Comparison of ENCODE assay signal across 25 mouse cellular contexts in the genomic region with DNA sequence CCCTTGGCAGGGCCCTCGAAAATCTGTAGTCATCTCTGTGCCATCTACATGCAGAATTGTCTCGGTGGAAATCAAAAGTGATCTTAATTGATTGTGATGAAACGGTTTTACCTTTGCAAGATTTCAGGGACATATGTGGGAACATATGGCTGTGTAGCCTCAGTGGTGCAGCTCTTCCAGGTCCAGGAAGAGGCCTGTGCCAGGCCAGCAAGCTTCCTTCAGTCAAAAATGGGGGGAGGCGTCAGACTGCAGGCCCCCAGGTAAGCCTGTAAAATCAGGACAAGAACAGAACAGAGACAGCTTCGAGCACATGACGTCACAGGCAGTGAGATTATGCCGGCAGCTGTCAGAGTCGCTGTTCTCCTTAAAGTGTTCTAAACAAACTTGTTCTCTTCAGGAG. TPM values are rescaled to one million over a fixed set of nuclear protein-coding genes. Genes with fewer than 3 reads are reported as not detected.
DNase-seq lines count a peak whose midpoint lies in the region; ATAC-seq lines count a peak whose summit lies in the region.
"Had no signal": no experiment of that assay in that cellular context is flagged by ENCODE, and none has a peak within 500 bp of the region (broad histone marks: within the 10 kb centered on the region; RNA-seq: fewer than 3 reads in every experiment).

No protein-coding gene starts in this region.

- H3K27ac ChIP-seq in forebrain, embryonic 14.5 days (ENCODE audit: low read depth, low read length) = no peak overlapping the region
- no peak overlapping the region for H3K27ac ChIP-seq in forebrain, embryonic 13.5 days
- H3K27ac ChIP-seq: intestine, embryonic 15.5 days; liver, embryonic 13.5 days; midbrain, embryonic 13.5 days; stomach, embryonic 15.5 days had no signal

- no peak overlapping the region for H3K4me2 ChIP-seq in forebrain, embryonic 14.5 days (ENCODE audit: low read length)
- no peak overlapping the region for H3K4me2 ChIP-seq in forebrain, embryonic 13.5 days
- H3K4me2 ChIP-seq: heart, embryonic 11.5 days; intestine, embryonic 15.5 days; liver, embryonic 13.5 days; midbrain, embryonic 13.5 days; stomach, embryonic 15.5 days had no signal

- H3K4me3 ChIP-seq in forebrain, embryonic 14.5 days (ENCODE audit: low read depth, low read length) = no peak overlapping the region
- no peak overlapping the region for H3K4me3 ChIP-seq in forebrain, embryonic 13.5 days
- H3K4me3 ChIP-seq: intestine, embryonic 15.5 days; liver, embryonic 13.5 days; megakaryocyte, embryonic 14.5 days; midbrain, embryonic 13.5 days; stomach, embryonic 15.5 days had no signal

- 76% methylated on average over 8 of the region's 8 CpGs for WGBS in forebrain, embryonic 14.5 days
- WGBS in forebrain, embryonic 13.5 days = 83% methylated on average over 8 of the region's 8 CpGs

- H3K9me3 ChIP-seq in forebrain, embryonic 14.5 days (replicated peaks; ENCODE audit: control insufficient read depth, low read length) = no peaks in the 10 kb centered on the region
- H3K9me3 ChIP-seq in forebrain, embryonic 13.5 days (replicated peaks) = no peaks in the 10 kb centered on the region
- H3K9me3 ChIP-seq: intestine, embryonic 15.5 days; liver, embryonic 13.5 days; megakaryocyte, embryonic 14.5 days; midbrain, embryonic 13.5 days; stomach, embryonic 15.5 days had no signal

- H3K9ac ChIP-seq in forebrain, embryonic 14.5 days (ENCODE audit: low read length) = no peak overlapping the region
- H3K9ac ChIP-seq in forebrain, embryonic 13.5 days = no peak overlapping the region
- H3K9ac ChIP-seq: intestine, embryonic 15.5 days; liver, embryonic 13.5 days; midbrain, embryonic 13.5 days; stomach, embryonic 15.5 days had no signal

- H3K27me3 ChIP-seq in forebrain, embryonic 14.5 days (replicated peaks; ENCODE audit: control insufficient read depth, insufficient read depth, low read length) = no peaks in the 10 kb centered on the region
- no peaks in the 10 kb centered on the region for H3K27me3 ChIP-seq in forebrain, embryonic 13.5 days
- H3K27me3 ChIP-seq: intestine, embryonic 15.5 days; liver, embryonic 13.5 days; megakaryocyte, embryonic 14.5 days; midbrain, embryonic 13.5 days; stomach, embryonic 15.5 days had no signal

- H3K36me3 ChIP-seq in forebrain, embryonic 14.5 days (ENCODE audit: control insufficient read depth, insufficient read depth, low read length) = no peaks in the 10 kb centered on the region
- no peaks in the 10 kb centered on the region for H3K36me3 ChIP-seq in forebrain, embryonic 13.5 days (ENCODE audit: poor library complexity, severe bottlenecking)
- H3K36me3 ChIP-seq: intestine, embryonic 15.5 days; liver, embryonic 13.5 days; midbrain, embryonic 13.5 days; stomach, embryonic 15.5 days had no signal

- DNase-seq in forebrain, embryonic 14.5 days (ENCODE audit: low spot score) = peak; percentile 27
- peak; percentile 18 to 32 for DNase-seq in right cerebral cortex, adult 2 months (ENCODE audit: low spot score in 2 of 2)
- DNase-seq in right cerebral cortex, postnatal 36 days (ENCODE audit: low spot score in 2 of 2) = no peak
- DNase-seq in cerebellum, adult 9-11 months = peak; percentile 73
- DNase-seq in gastrocnemius, adult 8-10 months (ENCODE audit: low spot score in 2 of 2) = no peak
- DNase-seq in layer of hippocampus, adult 9-11 months = no peak
- DNase-seq: adrenal gland, postnatal 14 days; gastrocnemius, postnatal 10 days; heart, adult 11 months; kidney, adult 8-10 months; kidney, postnatal 14 days; liver, embryonic 13.5 days; lung, adult 2 months; lung, postnatal 36 days; thymus, adult 18-20 months; thymus, postnatal 4 days had no signal

- peak; percentile 34; the same call in 1 of the 2 replicates for ATAC-seq in forebrain, embryonic 14.5 days
- ATAC-seq in forebrain, embryonic 13.5 days = no peak; the same call in 1 of the 2 replicates
- ATAC-seq: CD4-positive, CD25-positive, alpha-beta regulatory T cell, adult 4 months; hindbrain, embryonic 16.5 days; intestine, embryonic 15.5 days; midbrain, embryonic 13.5 days had no signal

- no peaks in the 10 kb centered on the region for H3K4me1 ChIP-seq in forebrain, embryonic 14.5 days (ENCODE audit: control insufficient read depth, insufficient read depth, low read length)
- H3K4me1 ChIP-seq in forebrain, embryonic 13.5 days = no peaks in the 10 kb centered on the region
- H3K4me1 ChIP-seq: midbrain, embryonic 13.5 days; stomach, embryonic 15.5 days had no signal

RNA-seq across cellular contexts. Expression of a gene that starts 20.5 kb away (rescaled TPM):
- polyA plus RNA-seq in forebrain, embryonic 14.5 days (2014; fragmentation: Nextera tagmentation; extraction: Ambion mirVana) = 131 and 140 TPM in 2 replicates
- 102 and 104 TPM in 2 replicates for polyA plus RNA-seq in forebrain, embryonic 13.5 days (2015; fragmentation: Nextera tagmentation; extraction: Ambion mirVana)
- 10 to 100 TPM; 24.1 to 35.7 (median 29.4) TPM for total RNA-seq in gastrocnemius, adult 8-10 months (2022)

RNA-seq across cellular contexts. Expression of a gene that starts 29.8 kb away (rescaled TPM):
- polyA plus RNA-seq in forebrain, embryonic 14.5 days (2014; fragmentation: Nextera tagmentation; extraction: Ambion mirVana) = 9.3 and 12.8 TPM in 2 replicates
- 5.9 and 6.8 TPM in 2 replicates for polyA plus RNA-seq in forebrain, embryonic 13.5 days (2015; fragmentation: Nextera tagmentation; extraction: Ambion mirVana)
- total RNA-seq in gastrocnemius, adult 8-10 months (2022) = 1 to 10 TPM in 1 of 4 experiments, under 1 TPM in 3; 0.58 to 1.1 (median 0.70) TPM
- total RNA-seq: monocyte, adult 5-6 weeks had no signal

Comparison
In these comparisons a context has a peak if more than half of its experiments do, and no peak if none do; other contexts are left out.
1. DNase-seq: peak in forebrain, embryonic 14.5 days (single experiment), right cerebral cortex, adult 2 months (2 of 2) and cerebellum, adult 9-11 months (single experiment); none in right cerebral cortex, postnatal 36 days (0 of 2), gastrocnemius, adult 8-10 months (0 of 2) and layer of hippocampus, adult 9-11 months (single experiment).